In the genomic region with DNA sequence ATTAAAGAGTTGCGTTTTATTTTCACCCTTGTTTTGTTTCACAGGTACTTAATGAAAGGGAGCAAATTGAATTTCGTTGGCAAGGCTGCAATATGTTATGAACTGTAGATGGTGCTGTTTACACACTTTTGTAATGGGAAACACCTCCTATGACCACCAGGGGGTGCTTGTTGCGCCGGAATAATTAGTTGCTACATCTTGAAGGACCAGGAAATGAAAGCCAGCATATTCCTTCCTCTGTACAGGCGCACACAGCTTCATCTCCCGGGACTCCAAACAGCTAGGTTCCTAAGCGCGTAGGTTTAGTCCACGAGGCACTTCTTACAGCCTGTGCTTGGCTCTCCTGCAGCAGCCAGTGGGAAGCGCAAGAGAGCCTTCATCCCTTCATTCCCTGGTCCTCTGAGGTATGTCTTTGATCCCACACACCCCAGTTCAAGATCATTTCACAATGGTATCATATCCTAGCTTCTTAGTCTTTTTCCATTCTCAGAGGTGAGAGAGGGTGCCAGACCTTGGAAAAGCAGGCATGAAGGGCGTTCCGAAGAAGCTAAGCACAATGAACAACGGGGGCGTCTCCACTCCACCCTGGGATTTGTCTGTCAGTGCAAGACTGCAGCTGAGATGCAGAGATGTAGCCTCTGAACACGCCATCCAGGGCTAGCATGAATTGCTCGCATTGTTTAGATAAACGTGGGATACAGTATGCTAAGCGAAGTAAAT, we compare ENCODE assay signal across 8 mouse cellular contexts.
DNase-seq lines count a peak whose midpoint lies in the region; ATAC-seq and TF ChIP-seq lines count a peak whose summit lies in the region.

No protein-coding gene starts in this region.

- ATAC-seq in intestine, embryonic 14.5 days (replicated peaks; ENCODE audit: low FRiP score, low TSS enrichment, low read depth): peak; percentile 76
- peak; percentile 100 for ATAC-seq in megakaryocyte progenitor cell, adult 5-6 weeks (replicated peaks; ENCODE audit: poor library complexity)
- no peak for ATAC-seq in erythroblast, adult 5-6 weeks (replicated peaks; ENCODE audit: low FRiP score, poor library complexity, severe bottlenecking)

- H3K27me3 ChIP-seq in intestine, embryonic 14.5 days (replicated peaks; ENCODE audit: control insufficient read depth, insufficient read depth, low read length): no peaks in the 10 kb centered on the region

- H3K4me3 ChIP-seq in cortical plate, adult 2 months (ENCODE audit: insufficient read depth, low read length): peak overlapping the region; percentile 41
- peak overlapping the region; percentile 19 for H3K4me3 ChIP-seq in intestine, embryonic 14.5 days (ENCODE audit: low read depth, low read length)

- no peaks in the 10 kb centered on the region for H3K9me3 ChIP-seq in intestine, embryonic 14.5 days (ENCODE audit: control insufficient read depth, low read length)

- H3K4me2 ChIP-seq in intestine, embryonic 14.5 days (ENCODE audit: low read length): peak overlapping the region; percentile 52

- WGBS in intestine, embryonic 14.5 days: 31% methylated on average over 18 of the region's 18 CpGs

- DNase-seq in adrenal gland, adult 18-20 months (ENCODE audit: low spot score in 2 of 2): peak; percentile 56 to 57
- peak; percentile 66 for DNase-seq in gastrocnemius, postnatal 14 days
- DNase-seq in intestine, embryonic 14.5 days (ENCODE audit: low spot score): peak; percentile 85
- peak; percentile 67 to 86 for DNase-seq in left cerebral cortex, postnatal 10 days (ENCODE audit: extremely low spot score in 1 of 2, low spot score in 2 of 2)
- DNase-seq in right cerebral cortex, postnatal 14 days: peak; percentile 66

- TF ChIP-seq POLR2A in cortical plate, adult 2 months (IDR thresholded peaks at IDR 0.05; ENCODE audit: extremely low read depth, insufficient read depth, low read length): peak; percentile 43; the same call in 1 of the 2 replicates

- intact Hi-C loops in gastrocnemius, postnatal 14 days (cut with DNase I; ENCODE audit: low total_unique reads): loop anchor here (2.0 to 10.0 kb wide), 3 partner anchors 348 to 595 kb away; no protein-coding TSS in a partner anchor
- intact Hi-C loops in left cerebral cortex, postnatal 10 days (cut with DNase I): loop anchor here (1.0 to 10.0 kb wide), 2 partner anchors 367 to 795 kb away; no protein-coding TSS in a partner anchor

- H3K27ac ChIP-seq in cortical plate, adult 2 months (ENCODE audit: insufficient read depth, low read length): no peak overlapping the region
- no peak overlapping the region for H3K27ac ChIP-seq in intestine, embryonic 14.5 days (ENCODE audit: low read depth)

- H3K9ac ChIP-seq in intestine, embryonic 14.5 days (ENCODE audit: low read length): no peak overlapping the region

- peak; percentile 97 for TF ChIP-seq CTCF in cortical plate, adult 2 months (IDR thresholded peaks at IDR 0.05; ENCODE audit: extremely low read depth, insufficient read depth, low read length)

- no peaks in the 10 kb centered on the region for H3K4me1 ChIP-seq in cortical plate, adult 2 months (ENCODE audit: control insufficient read depth, insufficient read depth, low read length)
- H3K4me1 ChIP-seq in intestine, embryonic 14.5 days (replicated peaks; ENCODE audit: control insufficient read depth, insufficient read depth, low read length): no peaks in the 10 kb centered on the region

- H3K36me3 ChIP-seq in intestine, embryonic 14.5 days (ENCODE audit: control insufficient read depth, insufficient read depth, low read length): no peaks in the 10 kb centered on the region
